ENCODE assay signal across 20 mouse cellular contexts in genomic region chr3:152350966-152351365, GRCm38 (mm10). TPM values are rescaled to one million over a fixed set of nuclear protein-coding genes. Genes with fewer than 3 reads are reported as not detected.
DNase-seq lines count a peak whose midpoint lies in the region; ATAC-seq and TF ChIP-seq lines count a peak whose summit lies in the region.
"Had no signal": no experiment of that assay in that cellular context is flagged by ENCODE, and none has a peak within 500 bp of the region (broad histone marks: within the 10 kb centered on the region; RNA-seq: fewer than 3 reads in every experiment).

No protein-coding gene starts in this region.

- H3K4me1 ChIP-seq in liver, embryonic 15.5 days (replicated peaks): peaks cover 76% of the 10 kb centered on the region
- H3K4me1 ChIP-seq in liver, postnatal 0 days (ENCODE audit: insufficient read depth): peaks cover 47% of the 10 kb centered on the region
- peaks cover 81% of the 10 kb centered on the region for H3K4me1 ChIP-seq in megakaryocyte, embryonic 14.5 days
- peaks cover 19% of the 10 kb centered on the region for H3K4me1 ChIP-seq in intestine, postnatal 0 days (replicated peaks; ENCODE audit: control insufficient read depth, insufficient read depth, low read length)
- H3K4me1 ChIP-seq in neural tube, embryonic 15.5 days: peaks cover 50% of the 10 kb centered on the region

- no peaks in the 10 kb centered on the region for H3K9me3 ChIP-seq in liver, embryonic 15.5 days (replicated peaks)
- no peaks in the 10 kb centered on the region for H3K9me3 ChIP-seq in liver, postnatal 0 days (ENCODE audit: low read length)
- no peaks in the 10 kb centered on the region for H3K9me3 ChIP-seq in megakaryocyte, embryonic 14.5 days
- H3K9me3 ChIP-seq in intestine, postnatal 0 days (ENCODE audit: control insufficient read depth): no peaks in the 10 kb centered on the region
- H3K9me3 ChIP-seq in neural tube, embryonic 15.5 days (replicated peaks): no peaks in the 10 kb centered on the region
- H3K9me3 ChIP-seq: embryonic facial prominence, embryonic 12.5 days; forebrain, embryonic 15.5 days; heart, embryonic 13.5 days had no signal

- no peak overlapping the region for H3K4me3 ChIP-seq in liver, embryonic 15.5 days (replicated peaks)
- H3K4me3 ChIP-seq in liver, postnatal 0 days (ENCODE audit: low read depth, low read length): no peak overlapping the region
- H3K4me3 ChIP-seq in megakaryocyte, embryonic 14.5 days (replicated peaks): peak overlapping the region; percentile 72
- H3K4me3 ChIP-seq in intestine, postnatal 0 days (ENCODE audit: low read depth, low read length): no peak overlapping the region
- H3K4me3 ChIP-seq in neural tube, embryonic 15.5 days (replicated peaks): no peak overlapping the region
- H3K4me3 ChIP-seq: embryonic facial prominence, embryonic 12.5 days; forebrain, embryonic 15.5 days; heart, embryonic 13.5 days had no signal

- ATAC-seq in liver, embryonic 15.5 days (ENCODE audit: insufficient read depth): no peak
- no peak for ATAC-seq in liver, postnatal 0 days
- no peak for ATAC-seq in megakaryocyte, adult 5-6 weeks (ENCODE audit: poor library complexity, severe bottlenecking)
- no peak for ATAC-seq in intestine, postnatal 0 days
- ATAC-seq in neural tube, embryonic 15.5 days (ENCODE audit: low FRiP score): no peak
- ATAC-seq: activated CD4-positive, CD25-positive, alpha-beta regulatory T cell, adult 4 months; forebrain, embryonic 15.5 days; Patski had no signal

- 66% methylated on average over 5 of the region's 5 CpGs for WGBS in liver, embryonic 15.5 days (ENCODE audit: insufficient replicate concordance)
- 61% methylated on average over 5 of the region's 5 CpGs for WGBS in liver, postnatal 0 days (ENCODE audit: insufficient replicate concordance)
- 47% methylated on average over 5 of the region's 5 CpGs for whole genome bisulfite sequencing in intestine, postnatal 0 days
- 83% methylated on average over 5 of the region's 5 CpGs for WGBS in neural tube, embryonic 15.5 days

- H3K36me3 ChIP-seq in liver, embryonic 15.5 days (replicated peaks): peaks cover 7% of the 10 kb centered on the region; the same call in 1 of the 2 replicates
- H3K36me3 ChIP-seq in liver, postnatal 0 days (replicated peaks; ENCODE audit: insufficient read depth, low read length): no peaks in the 10 kb centered on the region
- H3K36me3 ChIP-seq in megakaryocyte, embryonic 14.5 days (replicated peaks; ENCODE audit: low read length): peaks cover 37% of the 10 kb centered on the region
- no peaks in the 10 kb centered on the region for H3K36me3 ChIP-seq in intestine, postnatal 0 days (ENCODE audit: control insufficient read depth, insufficient read depth)
- no peaks in the 10 kb centered on the region for H3K36me3 ChIP-seq in neural tube, embryonic 15.5 days
- H3K36me3 ChIP-seq: forebrain, embryonic 15.5 days had no signal

- peak overlapping the region; percentile 19; the same call in 1 of the 2 replicates for H3K27ac ChIP-seq in liver, embryonic 15.5 days (replicated peaks)
- no peak overlapping the region for H3K27ac ChIP-seq in liver, postnatal 0 days (ENCODE audit: low read depth)
- no peak overlapping the region for H3K27ac ChIP-seq in intestine, postnatal 0 days (ENCODE audit: low read depth, low read length)
- H3K27ac ChIP-seq in neural tube, embryonic 15.5 days (replicated peaks): no peak overlapping the region
- H3K27ac ChIP-seq: embryonic facial prominence, embryonic 12.5 days; forebrain, embryonic 15.5 days; heart, embryonic 13.5 days had no signal

- peak; percentile 10 for DNase-seq in adrenal gland, adult 2 months
- no peak for DNase-seq in adrenal gland, adult 18-20 months (ENCODE audit: low spot score in 2 of 2)
- no peak for DNase-seq in liver, postnatal 0 days
- DNase-seq: cerebellum, adult 11-12 months; cerebellum, adult 9-10 months; cerebellum, postnatal 25 days; gastrocnemius, postnatal 36 days; heart, adult 11 months; heart, postnatal 36 days had no signal

- TF ChIP-seq CTCF in liver, postnatal 0 days (IDR thresholded peaks at IDR 0.05; ENCODE audit: low read depth): no peak
- no peak for TF ChIP-seq CTCF in intestine, postnatal 0 days (IDR thresholded peaks at IDR 0.05; ENCODE audit: low read depth)

- no peaks in the 10 kb centered on the region for H3K27me3 ChIP-seq in liver, embryonic 15.5 days
- H3K27me3 ChIP-seq in liver, postnatal 0 days (ENCODE audit: insufficient read depth, low read length): no peaks in the 10 kb centered on the region
- no peaks in the 10 kb centered on the region for H3K27me3 ChIP-seq in megakaryocyte, embryonic 14.5 days (replicated peaks)
- H3K27me3 ChIP-seq in intestine, postnatal 0 days (replicated peaks; ENCODE audit: control insufficient read depth, insufficient read depth, low read length): no peaks in the 10 kb centered on the region
- H3K27me3 ChIP-seq in neural tube, embryonic 15.5 days (replicated peaks): no peaks in the 10 kb centered on the region
- H3K27me3 ChIP-seq: CH12.LX; embryonic facial prominence, embryonic 12.5 days; forebrain, embryonic 15.5 days; heart, embryonic 13.5 days; Patski had no signal

- H3K4me2 ChIP-seq in liver, embryonic 15.5 days: no peak overlapping the region
- no peak overlapping the region for H3K4me2 ChIP-seq in liver, postnatal 0 days (ENCODE audit: low read depth, low read length)
- peak overlapping the region; percentile 21; the same call in 1 of the 2 replicates for H3K4me2 ChIP-seq in intestine, postnatal 0 days (replicated peaks; ENCODE audit: low read depth)
- no peak overlapping the region for H3K4me2 ChIP-seq in neural tube, embryonic 15.5 days
- H3K4me2 ChIP-seq: embryonic facial prominence, embryonic 12.5 days; forebrain, embryonic 15.5 days; heart, embryonic 13.5 days had no signal

- no peak for TF ChIP-seq EP300 in liver, postnatal 0 days (IDR thresholded peaks at IDR 0.05; ENCODE audit: low read depth)

- no peak overlapping the region for H3K9ac ChIP-seq in liver, embryonic 15.5 days
- no peak overlapping the region for H3K9ac ChIP-seq in liver, postnatal 0 days (replicated peaks)
- no peak overlapping the region for H3K9ac ChIP-seq in intestine, postnatal 0 days (ENCODE audit: low read depth, low read length)
- H3K9ac ChIP-seq in neural tube, embryonic 15.5 days (replicated peaks): no peak overlapping the region
- H3K9ac ChIP-seq: embryonic facial prominence, embryonic 12.5 days; forebrain, embryonic 15.5 days; heart, embryonic 13.5 days had no signal

RNA-seq across cellular contexts. Expression of gene Usp33, which starts 4.7 kb away (rescaled TPM):
- total RNA-seq in adrenal gland, adult 2 months (2021): 10 to 100 TPM; 87.8 to 99.7 TPM
- 8.4 and 14.0 TPM in 2 replicates for polyA plus RNA-seq in adrenal gland, adult 2 months (2012; rRNA removed)
- 10 to 100 TPM; 70.9 to 97.3 TPM for total RNA-seq in adrenal gland, adult 18-20 months (2021)
- 19.6 and 21.4 TPM in 2 replicates for polyA plus RNA-seq in liver, embryonic 15.5 days (2015; fragmentation: Nextera tagmentation; extraction: Ambion mirVana)
- 11.1 and 13.6 TPM in 2 replicates for polyA plus RNA-seq in liver, postnatal 0 days (2015; fragmentation: Nextera tagmentation; extraction: Ambion mirVana)
- 2.2 TPM in 1 of 2 replicates, not detected in the other for polyA plus RNA-seq in megakaryocyte, embryonic 14.5 days (2012; ENCODE audit: insufficient read depth, low replicate concordance)
- 42.8 and 46.4 TPM in 2 replicates for total RNA-seq in megakaryocyte, adult 5-6 weeks (2015)
- 77.7 and 78.4 TPM in 2 replicates for total RNA-seq in megakaryocyte, adult 5-6 weeks (2017)
- 18.7 and 18.9 TPM in 2 replicates for polyA plus RNA-seq in intestine, postnatal 0 days (2015; fragmentation: Nextera tagmentation; extraction: Ambion mirVana)
- polyA plus RNA-seq in neural tube, embryonic 15.5 days (2015; fragmentation: Nextera tagmentation; extraction: Ambion mirVana): 80.9 and 88.5 TPM in 2 replicates

RNA-seq across cellular contexts. Expression of gene Miga1, which starts 10.8 kb away (rescaled TPM):
- 10 to 100 TPM in 1 of 2 experiments, 1 to 10 TPM in 1; 8.4 to 12.3 TPM for total RNA-seq in adrenal gland, adult 2 months (2021)
- 4.1 and 6.5 TPM in 2 replicates for polyA plus RNA-seq in adrenal gland, adult 2 months (2012; rRNA removed)
- total RNA-seq in adrenal gland, adult 18-20 months (2021): 1 to 10 TPM; 8.7 to 9.3 TPM
- polyA plus RNA-seq in liver, embryonic 15.5 days (2015; fragmentation: Nextera tagmentation; extraction: Ambion mirVana): 3.4 and 3.5 TPM in 2 replicates
- 2.6 and 3.2 TPM in 2 replicates for polyA plus RNA-seq in liver, postnatal 0 days (2015; fragmentation: Nextera tagmentation; extraction: Ambion mirVana)
- polyA plus RNA-seq in megakaryocyte, embryonic 14.5 days (2012; ENCODE audit: insufficient read depth, low replicate concordance): 5.2 TPM in 1 of 2 replicates, not detected in the other
- 3.9 and 4.1 TPM in 2 replicates for total RNA-seq in megakaryocyte, adult 5-6 weeks (2015)
- total RNA-seq in megakaryocyte, adult 5-6 weeks (2017): 3.1 and 3.2 TPM in 2 replicates
- polyA plus RNA-seq in intestine, postnatal 0 days (2015; fragmentation: Nextera tagmentation; extraction: Ambion mirVana): 5.8 and 6.6 TPM in 2 replicates
- polyA plus RNA-seq in neural tube, embryonic 15.5 days (2015; fragmentation: Nextera tagmentation; extraction: Ambion mirVana): 16.8 and 17.3 TPM in 2 replicates

RNA-seq across cellular contexts. Expression of gene Zzz3, which starts 44.3 kb away (rescaled TPM):
- total RNA-seq in adrenal gland, adult 2 months (2021): 10 to 100 TPM; 30.1 to 35.5 TPM
- 11.4 and 12.5 TPM in 2 replicates for polyA plus RNA-seq in adrenal gland, adult 2 months (2012; rRNA removed)
- total RNA-seq in adrenal gland, adult 18-20 months (2021): 10 to 100 TPM; 32.1 to 35.8 TPM
- 10.8 and 14.3 TPM in 2 replicates for polyA plus RNA-seq in liver, embryonic 15.5 days (2015; fragmentation: Nextera tagmentation; extraction: Ambion mirVana)
- 11.4 and 11.6 TPM in 2 replicates for polyA plus RNA-seq in liver, postnatal 0 days (2015; fragmentation: Nextera tagmentation; extraction: Ambion mirVana)
- 2.3 and 3.9 TPM in 2 replicates for polyA plus RNA-seq in megakaryocyte, embryonic 14.5 days (2012; ENCODE audit: insufficient read depth, low replicate concordance)
- 28.2 and 34.0 TPM in 2 replicates for total RNA-seq in megakaryocyte, adult 5-6 weeks (2015)
- 47.8 and 48.3 TPM in 2 replicates for total RNA-seq in megakaryocyte, adult 5-6 weeks (2017)
- 19.6 and 20.6 TPM in 2 replicates for polyA plus RNA-seq in intestine, postnatal 0 days (2015; fragmentation: Nextera tagmentation; extraction: Ambion mirVana)
- 23.4 and 27.5 TPM in 2 replicates for polyA plus RNA-seq in neural tube, embryonic 15.5 days (2015; fragmentation: Nextera tagmentation; extraction: Ambion mirVana)
